Mouse (Mus musculus) MEL (cell line): ENCODE data around the gene Serinc2.

Experiments used
- CTCF ChIP-seq, 3 experiments: IDR thresholded peaks in 2 of 3; conservative IDR thresholded peaks in 1 of 3; 2 replicates each; pipeline ENCODE4 v1.5.1; 2011 to 2012; ENCODE audit warnings: low read length in 3 of 3, low read depth in 2 of 3, mild to moderate bottlenecking in 2 of 3, improper control_type of control experiment in 1 of 3, inconsistent platforms in 1 of 3, mixed read lengths in 1 of 3, moderate library complexity in 1 of 3; ENCODE audit not compliant: control insufficient read depth in 1 of 3, insufficient read depth in 1 of 3, poor library complexity in 1 of 3, severe bottlenecking in 1 of 3
- ELF1 ChIP-seq: IDR thresholded peaks from 2 replicates; pipeline ENCODE4 v1.6.1; 2014; ENCODE audit warnings: low read depth, mild to moderate bottlenecking, inconsistent platforms, low read length, improper control_type of control experiment, moderate library complexity
- ETS1 ChIP-seq: IDR thresholded peaks from 2 replicates; pipeline ENCODE4 v1.6.1; 2012; ENCODE audit warnings: low read depth, mild to moderate bottlenecking, inconsistent platforms, low read length, improper control_type of control experiment, moderate library complexity
- HCFC1 ChIP-seq: IDR thresholded peaks from 2 replicates; pipeline ENCODE4 v1.6.1; 2012; ENCODE audit warnings: low read depth, mild to moderate bottlenecking, inconsistent platforms, low read length, improper control_type of control experiment, moderate library complexity
- POLR2A ChIP-seq, 2 experiments: IDR thresholded peaks; 2 replicates each; pipeline ENCODE4 v1.6.1; 2011 to 2012; ENCODE audit warnings: low read length in 2 of 2, mild to moderate bottlenecking in 2 of 2, control low read depth in 1 of 2, improper control_type of control experiment in 1 of 2, low read depth in 1 of 2, moderate library complexity in 1 of 2; ENCODE audit not compliant: control insufficient read depth in 1 of 2, insufficient read depth in 1 of 2, poor library complexity in 1 of 2
- POLR2AphosphoS5 ChIP-seq: IDR thresholded peaks from 2 replicates; pipeline ENCODE4 v1.6.1; 2012; ENCODE audit warnings: low read depth, borderline replicate concordance, mild to moderate bottlenecking, inconsistent platforms, low read length, moderate library complexity, mixed read lengths
- ZNF384 ChIP-seq: IDR thresholded peaks from 2 replicates; pipeline ENCODE4 v1.6.1; 2012; ENCODE audit warnings: low read depth, mild to moderate bottlenecking, inconsistent platforms, low read length, improper control_type of control experiment

GRCm38 (mm10) chr4:130274346-130275015, 4.5 kb downstream of the Serinc2 start:
- TF ChIP-seq CTCF (IDR thresholded peaks at IDR 0.05 in 2 of 3, conservative IDR thresholded peaks at IDR 0.05 in 1 of 3; ENCODE audit: control insufficient read depth in 1 of 3, insufficient read depth in 1 of 3, low read depth in 2 of 3, low read length in 3 of 3, poor library complexity in 1 of 3, severe bottlenecking in 1 of 3) (no peak), POLR2AphosphoS5 (no peak), ETS1 (no peak), HCFC1 (no peak), POLR2A (IDR thresholded peaks at IDR 0.05; ENCODE audit: control insufficient read depth in 1 of 2, insufficient read depth in 1 of 2, low read depth in 1 of 2, low read length in 2 of 2, poor library complexity in 1 of 2) (no peak), ZNF384 (no peak), ELF1 (no peak)
